12 mouse cellular contexts compared by ENCODE assay signal in genomic region chr8:84814240-84814554, GRCm38 (mm10). TPM values are rescaled to one million over a fixed set of nuclear protein-coding genes. Genes with fewer than 3 reads are reported as not detected.
DNase-seq lines count a peak whose midpoint lies in the region; ATAC-seq and TF ChIP-seq lines count a peak whose summit lies in the region.
"Had no signal": no experiment of that assay in that cellular context is flagged by ENCODE, and none has a peak within 500 bp of the region (broad histone marks: within the 10 kb centered on the region; RNA-seq: fewer than 3 reads in every experiment).

No protein-coding gene starts in this region.

- ATAC-seq in neural tube, embryonic 12.5 days (ENCODE audit: low FRiP score, low read depth): no peak
- ATAC-seq in hindbrain, embryonic 13.5 days (ENCODE audit: low FRiP score): peak; percentile 5
- ATAC-seq in neural tube, embryonic 15.5 days (ENCODE audit: low FRiP score): peak; percentile 11; the same call in 1 of the 2 replicates
- ATAC-seq: lung, postnatal 0 days had no signal

- H3K4me2 ChIP-seq in neural tube, embryonic 12.5 days (replicated peaks): peak overlapping the region; percentile 32; the same call in 1 of the 2 replicates
- no peak overlapping the region for H3K4me2 ChIP-seq in hindbrain, embryonic 13.5 days
- H3K4me2 ChIP-seq in neural tube, embryonic 15.5 days: no peak overlapping the region
- H3K4me2 ChIP-seq: heart, embryonic 12.5 days; liver, embryonic 13.5 days had no signal

- H3K36me3 ChIP-seq in neural tube, embryonic 12.5 days: no peaks in the 10 kb centered on the region
- H3K36me3 ChIP-seq in hindbrain, embryonic 13.5 days: 0 out of 2 replicates have a peak, but pooled peaks cover 5% of the 10 kb centered on the region
- no peaks in the 10 kb centered on the region for H3K36me3 ChIP-seq in neural tube, embryonic 15.5 days
- H3K36me3 ChIP-seq: heart, embryonic 12.5 days; liver, embryonic 13.5 days had no signal

- intact Hi-C loops in gastrocnemius, adult 2 months (cut with DNase I): loop anchor here (2.0 to 5.0 kb wide), 2 partner anchors 175 to 222 kb away; no protein-coding TSS in a partner anchor

- no peak for DNase-seq in gastrocnemius, adult 2 months
- DNase-seq in gastrocnemius, postnatal 10 days: no peak
- DNase-seq in neural tube, embryonic 10.5 days (ENCODE audit: extremely low spot score, low spot score): no peak
- DNase-seq in adrenal gland, postnatal 25 days: no peak
- no peak for DNase-seq in urinary bladder, adult 2 months (ENCODE audit: low spot score)
- DNase-seq: kidney, adult 8-10 months; liver, embryonic 13.5 days had no signal

- H3K9me3 ChIP-seq in neural tube, embryonic 12.5 days: no peaks in the 10 kb centered on the region
- no peaks in the 10 kb centered on the region for H3K9me3 ChIP-seq in hindbrain, embryonic 13.5 days
- H3K9me3 ChIP-seq in neural tube, embryonic 15.5 days (replicated peaks): no peaks in the 10 kb centered on the region
- H3K9me3 ChIP-seq: heart, embryonic 12.5 days; liver, embryonic 13.5 days had no signal

- peak overlapping the region; percentile 96 for H3K27ac ChIP-seq in gastrocnemius, adult 2 months
- H3K27ac ChIP-seq in neural tube, embryonic 12.5 days: no peak overlapping the region
- H3K27ac ChIP-seq in hindbrain, embryonic 13.5 days: peak overlapping the region; percentile 80
- H3K27ac ChIP-seq in neural tube, embryonic 15.5 days (replicated peaks): peak overlapping the region; percentile 69
- H3K27ac ChIP-seq: liver, embryonic 13.5 days had no signal

- peak overlapping the region; percentile 65 for H3K4me3 ChIP-seq in gastrocnemius, adult 2 months
- H3K4me3 ChIP-seq in neural tube, embryonic 12.5 days: no peak overlapping the region
- no peak overlapping the region for H3K4me3 ChIP-seq in hindbrain, embryonic 13.5 days
- H3K4me3 ChIP-seq in neural tube, embryonic 15.5 days (replicated peaks): no peak overlapping the region
- H3K4me3 ChIP-seq: heart, embryonic 12.5 days; liver, embryonic 13.5 days had no signal

- TF ChIP-seq CTCF in gastrocnemius, adult 2 months (IDR thresholded peaks at IDR 0.05): no peak

- peaks cover 25% of the 10 kb centered on the region for H3K27me3 ChIP-seq in neural tube, embryonic 12.5 days (replicated peaks)
- peaks cover 30% of the 10 kb centered on the region for H3K27me3 ChIP-seq in hindbrain, embryonic 13.5 days
- peaks cover 5% of the 10 kb centered on the region; the same call in 1 of the 2 replicates for H3K27me3 ChIP-seq in neural tube, embryonic 15.5 days (replicated peaks)

- peaks cover 44% of the 10 kb centered on the region for H3K4me1 ChIP-seq in neural tube, embryonic 12.5 days
- peaks cover 51% of the 10 kb centered on the region for H3K4me1 ChIP-seq in hindbrain, embryonic 13.5 days (replicated peaks)
- H3K4me1 ChIP-seq in neural tube, embryonic 15.5 days: peaks cover 33% of the 10 kb centered on the region

- H3K9ac ChIP-seq in neural tube, embryonic 12.5 days: 0 out of 2 replicates have a peak overlapping the region, but pooled peaks have one; percentile 8
- H3K9ac ChIP-seq in hindbrain, embryonic 13.5 days: peak overlapping the region; percentile 19; the same call in 1 of the 2 replicates
- no peak overlapping the region for H3K9ac ChIP-seq in neural tube, embryonic 15.5 days (replicated peaks)
- H3K9ac ChIP-seq: heart, embryonic 12.5 days had no signal

- WGBS in neural tube, embryonic 12.5 days: 84% methylated on average over 11 of the region's 11 CpGs
- 57% methylated on average over 11 of the region's 11 CpGs for WGBS in hindbrain, embryonic 13.5 days
- 57% methylated on average over 11 of the region's 11 CpGs for WGBS in neural tube, embryonic 15.5 days

RNA-seq across cellular contexts. Expression of gene Dand5, which starts 8.4 kb away (rescaled TPM):
- 10 to 100 TPM; 10.2 to 14.3 TPM for total RNA-seq in gastrocnemius, adult 2 months (2021)
- 1 to 10 TPM; 5.8 to 7.3 TPM for total RNA-seq in gastrocnemius, postnatal 10 days (2021)
- 6.5 and 8.3 TPM in 2 replicates for polyA plus RNA-seq in neural tube, embryonic 12.5 days (2016; fragmentation: Nextera tagmentation; extraction: Ambion mirVana)
- polyA plus RNA-seq in hindbrain, embryonic 13.5 days (2015; fragmentation: Nextera tagmentation; extraction: Ambion mirVana): 10.8 and 11.5 TPM in 2 replicates
- polyA plus RNA-seq in neural tube, embryonic 15.5 days (2015; fragmentation: Nextera tagmentation; extraction: Ambion mirVana): 15.7 and 17.2 TPM in 2 replicates
- total RNA-seq in adrenal gland, postnatal 25 days (2021): 11.2 and 11.6 TPM in 2 replicates
- polyA plus RNA-seq in urinary bladder, adult 2 months (2012; rRNA removed): 4.7 and 4.8 TPM in 2 replicates

RNA-seq across cellular contexts. Expression of gene Nfix, which starts 14.1 kb away (rescaled TPM):
- 100 to 1,000 TPM; 465 to 558 TPM for total RNA-seq in gastrocnemius, adult 2 months (2021)
- 100 to 1,000 TPM; 598 to 734 TPM for total RNA-seq in gastrocnemius, postnatal 10 days (2021)
- 8.4 and 11.2 TPM in 2 replicates for polyA plus RNA-seq in neural tube, embryonic 12.5 days (2016; fragmentation: Nextera tagmentation; extraction: Ambion mirVana)
- polyA plus RNA-seq in hindbrain, embryonic 13.5 days (2015; fragmentation: Nextera tagmentation; extraction: Ambion mirVana): 35.3 and 44.1 TPM in 2 replicates
- 60.3 and 70.5 TPM in 2 replicates for polyA plus RNA-seq in neural tube, embryonic 15.5 days (2015; fragmentation: Nextera tagmentation; extraction: Ambion mirVana)
- 87.7 and 111 TPM in 2 replicates for total RNA-seq in adrenal gland, postnatal 25 days (2021)
- 21.7 and 77.0 TPM in 2 replicates for polyA plus RNA-seq in urinary bladder, adult 2 months (2012; rRNA removed)

RNA-seq across cellular contexts. Expression of gene Gadd45gip1, which starts 17.1 kb away (rescaled TPM):
- 10 to 100 TPM; 16.2 to 30.4 TPM for total RNA-seq in gastrocnemius, adult 2 months (2021)
- total RNA-seq in gastrocnemius, postnatal 10 days (2021): 10 to 100 TPM; 30.3 to 33.4 TPM
- 39.7 and 40.1 TPM in 2 replicates for polyA plus RNA-seq in neural tube, embryonic 12.5 days (2016; fragmentation: Nextera tagmentation; extraction: Ambion mirVana)
- 37.3 and 37.8 TPM in 2 replicates for polyA plus RNA-seq in hindbrain, embryonic 13.5 days (2015; fragmentation: Nextera tagmentation; extraction: Ambion mirVana)
- polyA plus RNA-seq in neural tube, embryonic 15.5 days (2015; fragmentation: Nextera tagmentation; extraction: Ambion mirVana): 44.3 and 45.1 TPM in 2 replicates
- 55.1 and 59.9 TPM in 2 replicates for total RNA-seq in adrenal gland, postnatal 25 days (2021)
- 22.0 and 22.2 TPM in 2 replicates for polyA plus RNA-seq in urinary bladder, adult 2 months (2012; rRNA removed)

RNA-seq across cellular contexts. Expression of gene Rad23a, which starts 26.3 kb away (rescaled TPM):
- total RNA-seq in gastrocnemius, adult 2 months (2021): 100 to 1,000 TPM; 159 to 172 TPM
- 100 to 1,000 TPM; 124 to 130 TPM for total RNA-seq in gastrocnemius, postnatal 10 days (2021)
- polyA plus RNA-seq in neural tube, embryonic 12.5 days (2016; fragmentation: Nextera tagmentation; extraction: Ambion mirVana): 89.7 and 94.8 TPM in 2 replicates
- 83.2 and 85.5 TPM in 2 replicates for polyA plus RNA-seq in hindbrain, embryonic 13.5 days (2015; fragmentation: Nextera tagmentation; extraction: Ambion mirVana)
- polyA plus RNA-seq in neural tube, embryonic 15.5 days (2015; fragmentation: Nextera tagmentation; extraction: Ambion mirVana): 71.3 and 98.0 TPM in 2 replicates
- 116 and 120 TPM in 2 replicates for total RNA-seq in adrenal gland, postnatal 25 days (2021)
- polyA plus RNA-seq in urinary bladder, adult 2 months (2012; rRNA removed): 63.3 and 69.9 TPM in 2 replicates

RNA-seq across cellular contexts. Expression of gene Calr, which starts 32.5 kb away (rescaled TPM):
- 100 to 1,000 TPM; 149 to 205 TPM for total RNA-seq in gastrocnemius, adult 2 months (2021)
- 100 to 1,000 TPM; 234 to 286 TPM for total RNA-seq in gastrocnemius, postnatal 10 days (2021)
- polyA plus RNA-seq in neural tube, embryonic 12.5 days (2016; fragmentation: Nextera tagmentation; extraction: Ambion mirVana): 753 and 769 TPM in 2 replicates
- polyA plus RNA-seq in hindbrain, embryonic 13.5 days (2015; fragmentation: Nextera tagmentation; extraction: Ambion mirVana): 646 and 672 TPM in 2 replicates
- 730 and 802 TPM in 2 replicates for polyA plus RNA-seq in neural tube, embryonic 15.5 days (2015; fragmentation: Nextera tagmentation; extraction: Ambion mirVana)
- total RNA-seq in adrenal gland, postnatal 25 days (2021): 489 and 566 TPM in 2 replicates
- polyA plus RNA-seq in urinary bladder, adult 2 months (2012; rRNA removed): 362 and 430 TPM in 2 replicates
